Mouse (Mus musculus) kidney, embryonic 14.5 days (tissue): ENCODE data around the gene Fam171a1. TPM values are rescaled to one million over a fixed set of nuclear protein-coding genes. Genes with fewer than 3 reads are reported as not detected.
"Not testable (repeated sequence)": the region's sequence is repeated elsewhere in the genome, so short reads cannot be mapped to it uniquely, and the experiment has no call there.

ENCODE experiments used
- ATAC-seq: fragments of 200-750 bp; cut with Nextera tagmentation; 2 replicates; pipeline ENCODE4 v1.8.0; 2017; ENCODE audit warnings: moderate number of reproducible peaks, mild to moderate bottlenecking, moderate TSS enrichment, moderate library complexity; ENCODE audit not compliant: low FRiP score, low TSS enrichment
- H3K27ac ChIP-seq: fragments of 300-500 bp; sonication (generic); 2 replicates; pipeline ENCODE4 v1.5.1; 2014; ENCODE audit warnings: low read depth, mild to moderate bottlenecking, low read length, moderate library complexity, mixed read lengths
- H3K27me3 ChIP-seq: fragments of 300-500 bp; sonication (generic); 2 replicates; pipeline ENCODE4 v1.6.1; 2014; ENCODE audit warnings: mild to moderate bottlenecking, low read length; ENCODE audit not compliant: control insufficient read depth, insufficient read depth
- H3K36me3 ChIP-seq: fragments of 300-500 bp; sonication (generic); 2 replicates; pipeline ENCODE4 v1.6.1; 2014; ENCODE audit warnings: low read length, mixed read lengths; ENCODE audit not compliant: control insufficient read depth, insufficient read depth
- H3K4me1 ChIP-seq: fragments of 300-500 bp; sonication (generic); 2 replicates; pipeline ENCODE4 v1.6.1; 2014; ENCODE audit warnings: low read length, mixed read lengths; ENCODE audit not compliant: control insufficient read depth, insufficient read depth
- H3K4me2 ChIP-seq: fragments of 300-500 bp; sonication (generic); replicated peaks from 2 replicates; pipeline ENCODE4 v1.6.1; 2014; ENCODE audit warnings: low read depth, mild to moderate bottlenecking, low read length
- H3K4me3 ChIP-seq: fragments of 300-500 bp; sonication (generic); 2 replicates; pipeline ENCODE4 v1.5.1; 2014; ENCODE audit warnings: mild to moderate bottlenecking, low read length
- H3K9ac ChIP-seq: fragments of 300-500 bp; sonication (generic); 2 replicates; pipeline ENCODE4 v1.6.1; 2014; ENCODE audit warnings: low read depth, mild to moderate bottlenecking, low read length, moderate library complexity
- H3K9me3 ChIP-seq: fragments of 300-500 bp; sonication (generic); 2 replicates; pipeline ENCODE4 v1.6.1; 2016; ENCODE audit warnings: low read length; ENCODE audit not compliant: control insufficient read depth
- WGBS: fragments of 180-500 bp; shearing (Covaris S2); extraction: QIAGEN DNeasy Blood & Tissue Kit; methylation state at CpG from one replicate; pipeline ENCODE4 v1.1.7; 2014; 5-methylcytosine and 5-hydroxymethylcytosine counted together
- polyA plus RNA-seq: library from polyadenylated mRNA; unstranded; fragments of >200 nt; fragmentation: Nextera tagmentation; extraction: Ambion mirVana; gene quantifications from 2 replicates; pipeline ENCODE4 v1.2.1, GENCODE M21; 2014

Gene Fam171a1
- polyA plus RNA-seq, 1 experiment from 2014 or later, result 55.7 TPM

DNA sequence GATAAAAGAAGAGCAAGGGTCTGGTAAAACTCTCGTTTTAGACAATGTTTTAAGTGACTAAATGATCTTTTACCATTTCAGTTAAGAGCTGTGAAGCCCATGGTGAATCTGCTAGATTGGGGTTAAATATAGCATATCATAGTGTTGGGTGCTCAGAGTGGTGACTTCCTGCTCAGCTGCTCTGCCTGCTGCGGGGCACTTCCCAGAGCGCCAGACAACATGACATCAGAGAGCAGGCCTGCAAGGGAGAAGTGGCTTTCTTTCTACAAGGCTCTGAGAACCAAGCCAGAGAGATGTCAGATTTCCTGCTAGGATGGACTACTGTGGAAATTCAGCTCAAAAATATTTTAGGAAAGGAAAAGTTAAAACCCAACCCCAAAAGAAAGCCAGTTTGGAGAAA, 57.8 kb downstream of the Fam171a1 start:
- no peak overlapping the region for H3K4me3 ChIP-seq
- no peak overlapping the region for H3K4me2 ChIP-seq
- no peaks in the 10 kb centered on the region for H3K36me3 ChIP-seq
- H3K27me3 ChIP-seq, result no peaks in the 10 kb centered on the region
- no peaks in the 10 kb centered on the region for H3K9me3 ChIP-seq
- H3K9ac ChIP-seq, result no peak overlapping the region
- 58% methylated on average over 3 of the region's 3 CpGs for WGBS
- H3K27ac ChIP-seq, result 0 out of 2 replicates have a peak overlapping the region, but pooled peaks have one; percentile 10
- ATAC-seq, result no peak
- H3K4me1 ChIP-seq, result no peaks in the 10 kb centered on the region; the same call in 1 of the 2 replicates

DNA sequence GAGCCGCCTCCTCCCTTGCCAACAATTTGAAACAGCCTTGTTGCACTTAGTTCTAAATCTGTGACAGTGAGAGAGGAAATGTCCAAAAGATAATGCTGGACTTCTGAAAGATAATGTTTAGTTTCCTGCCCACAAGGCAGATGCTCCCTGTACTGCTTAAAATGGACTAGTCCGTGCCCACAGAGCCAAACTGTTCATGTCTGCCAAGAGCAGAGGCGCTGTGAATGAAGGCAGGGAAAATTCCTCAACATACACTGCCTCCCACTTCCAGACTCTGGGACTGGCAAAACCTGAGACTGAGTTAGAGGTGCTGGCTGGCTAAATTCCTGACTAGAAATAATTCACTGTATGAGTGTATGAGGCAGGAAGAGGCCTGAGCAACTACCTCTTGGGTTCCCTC, 58.6 kb downstream of the Fam171a1 start:
- H3K9me3 ChIP-seq, result no peaks in the 10 kb centered on the region
- no peak for ATAC-seq
- no peak overlapping the region for H3K4me3 ChIP-seq
- H3K9ac ChIP-seq, result no peak overlapping the region
- no peaks in the 10 kb centered on the region for H3K27me3 ChIP-seq
- no peaks in the 10 kb centered on the region for H3K36me3 ChIP-seq
- H3K4me2 ChIP-seq, result no peak overlapping the region
- H3K4me1 ChIP-seq, result no peaks in the 10 kb centered on the region; the same call in 1 of the 2 replicates
- H3K27ac ChIP-seq, result no peak overlapping the region
- 81% methylated on average over 3 of the region's 3 CpGs for WGBS

DNA sequence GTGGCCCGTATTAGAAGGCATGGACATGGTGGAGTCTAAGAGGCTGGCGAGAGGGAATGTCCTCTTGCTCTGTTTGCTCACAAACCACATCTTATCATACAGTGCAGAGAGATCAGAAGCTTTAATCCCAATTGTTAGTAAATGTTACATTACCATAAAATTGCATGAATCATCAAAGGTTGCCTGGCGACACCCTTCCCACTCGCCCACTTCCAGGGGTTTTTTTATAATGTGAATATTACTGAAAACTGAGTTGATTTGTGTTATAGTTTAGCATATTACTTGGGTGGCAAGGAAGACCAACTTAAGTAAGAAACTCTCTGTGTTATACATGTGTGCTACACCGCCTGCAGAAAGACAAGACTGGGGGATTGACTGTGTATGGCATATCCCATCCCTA, 60.9 kb downstream of the Fam171a1 start:
- 96% methylated on average over 5 of the region's 5 CpGs for WGBS

DNA sequence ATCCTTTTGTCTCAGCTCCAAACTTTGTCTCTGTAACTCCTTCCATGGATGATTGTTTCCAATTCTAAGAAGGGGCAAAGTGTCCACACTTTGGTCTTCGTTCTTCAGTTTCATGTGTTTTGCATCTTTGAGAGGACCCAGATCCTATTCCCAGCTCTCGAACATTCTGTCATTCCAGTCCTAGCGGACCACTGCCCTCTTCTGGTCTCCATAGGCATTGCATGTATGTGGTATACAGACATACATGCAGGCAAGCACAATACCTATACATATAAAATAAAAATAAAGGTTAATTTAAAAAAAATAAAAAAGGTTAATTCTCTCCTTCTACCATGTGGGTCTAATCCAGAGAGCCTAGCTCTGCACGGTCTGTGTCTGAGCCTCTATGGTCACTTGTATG, 62.0 kb downstream of the Fam171a1 start:
- 0 out of 2 replicates have a peak, but pooled peaks have one; percentile 28 for ATAC-seq
- not testable (repeated sequence) for H3K4me1 ChIP-seq, H3K27me3 ChIP-seq, H3K9ac ChIP-seq, H3K27ac ChIP-seq, H3K4me2 ChIP-seq, H3K9me3 ChIP-seq, H3K4me3 ChIP-seq
- H3K36me3 ChIP-seq, result peaks cover 13% of the 10 kb centered on the region
- 92% methylated on average over 4 of the region's 4 CpGs for WGBS

More for the DNA sequence above, 60.9 kb downstream of the Fam171a1 start:
- Histone ChIP-seq H3K27ac (no peak overlapping the region), H3K27me3 (no peaks in the 10 kb centered on the region), H3K36me3 (peaks cover 13% of the 10 kb centered on the region), H3K4me3 (no peak overlapping the region), H3K9me3 (no peaks in the 10 kb centered on the region), H3K4me1 (no peaks in the 10 kb centered on the region; the same call in 1 of the 2 replicates), H3K9ac (no peak overlapping the region), H3K4me2 (no peak overlapping the region)
- no peak for ATAC-seq

DNA sequence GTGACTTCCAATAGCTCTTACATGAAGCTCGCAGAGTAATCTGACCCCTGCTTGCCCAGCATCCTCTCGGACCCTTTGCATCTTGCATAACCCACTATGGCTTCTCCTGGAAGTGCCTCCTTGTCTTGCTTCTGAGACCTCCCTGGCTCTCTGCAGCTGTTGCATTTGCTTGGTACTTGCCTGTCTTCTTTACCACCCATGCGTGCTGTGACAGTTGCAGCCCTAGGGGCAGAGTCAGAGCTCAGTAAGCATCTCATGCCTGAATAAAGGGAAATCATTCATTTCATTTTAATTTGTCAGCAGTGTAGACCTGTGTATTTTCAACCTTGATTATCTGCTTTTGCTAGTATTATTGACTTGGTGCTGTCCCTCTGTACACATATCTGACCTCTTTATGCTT, 62.7 kb downstream of the Fam171a1 start:
- Histone ChIP-seq H3K9ac (no peak overlapping the region), H3K36me3 (peaks cover 13% of the 10 kb centered on the region), H3K9me3 (no peaks in the 10 kb centered on the region), H3K4me1 (no peaks in the 10 kb centered on the region), H3K27ac (no peak overlapping the region), H3K27me3 (no peaks in the 10 kb centered on the region), H3K4me3 (no peak overlapping the region), H3K4me2 (no peak overlapping the region)
- 75% methylated on average over 3 of the region's 3 CpGs for WGBS
- no peak for ATAC-seq

DNA sequence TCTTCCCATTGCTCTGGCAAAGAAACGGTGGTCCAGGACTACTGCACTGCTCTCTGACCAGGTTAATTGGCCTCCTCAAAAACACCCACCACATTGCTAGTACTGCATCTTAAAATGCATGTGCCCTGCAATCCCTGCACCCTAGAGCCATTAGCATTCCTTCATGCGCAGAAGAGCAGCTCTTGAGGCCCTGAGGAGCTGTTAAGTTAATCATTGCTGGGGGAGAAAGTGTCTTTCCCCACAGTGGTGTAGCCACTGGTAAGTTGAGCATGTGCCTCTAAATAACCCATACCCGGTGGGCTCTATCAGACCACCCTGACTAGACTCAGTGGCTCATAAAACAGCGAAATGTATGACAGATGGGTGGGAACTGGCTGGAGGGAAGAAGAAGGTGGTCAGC, 66.5 kb downstream of the Fam171a1 start:
- H3K9me3 ChIP-seq, result no peaks in the 10 kb centered on the region
- no peak overlapping the region for H3K9ac ChIP-seq
- peaks cover 13% of the 10 kb centered on the region for H3K36me3 ChIP-seq
- H3K4me3 ChIP-seq, result no peak overlapping the region
- no peak overlapping the region for H3K27ac ChIP-seq
- ATAC-seq, result 0 out of 2 replicates have a peak, but pooled peaks have one; percentile 28
- WGBS, result 50% methylated on average over 4 of the region's 4 CpGs
- no peaks in the 10 kb centered on the region for H3K4me1 ChIP-seq
- no peak overlapping the region for H3K4me2 ChIP-seq
- H3K27me3 ChIP-seq, result no peaks in the 10 kb centered on the region

DNA sequence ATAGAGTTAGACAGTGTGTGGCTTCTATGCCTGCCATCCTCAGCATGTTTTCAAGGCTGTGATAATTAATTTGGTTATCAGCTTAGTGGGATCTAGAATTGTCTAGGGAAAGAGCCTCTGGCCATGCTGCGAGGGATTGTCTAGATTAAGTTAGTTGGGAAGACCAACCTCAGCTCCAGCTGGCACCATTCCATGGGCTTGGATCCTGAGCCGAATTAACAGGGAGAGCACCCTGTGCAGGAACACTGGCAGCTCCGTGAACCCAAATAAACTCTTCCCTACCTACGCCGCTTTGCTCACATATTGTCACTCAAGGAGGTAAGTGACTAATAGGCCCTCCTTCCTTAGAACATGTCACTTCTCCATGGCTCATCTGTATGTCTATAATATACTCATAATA, 69.6 kb downstream of the Fam171a1 start:
- no peak overlapping the region for H3K4me3 ChIP-seq
- H3K9me3 ChIP-seq, result no peaks in the 10 kb centered on the region
- ATAC-seq, result no peak
- H3K9ac ChIP-seq, result no peak overlapping the region
- no peak overlapping the region for H3K4me2 ChIP-seq
- 91% methylated on average over 5 of the region's 5 CpGs for WGBS
- H3K27ac ChIP-seq, result no peak overlapping the region
- no peaks in the 10 kb centered on the region for H3K4me1 ChIP-seq
- H3K27me3 ChIP-seq, result no peaks in the 10 kb centered on the region
- peaks cover 14% of the 10 kb centered on the region for H3K36me3 ChIP-seq

DNA sequence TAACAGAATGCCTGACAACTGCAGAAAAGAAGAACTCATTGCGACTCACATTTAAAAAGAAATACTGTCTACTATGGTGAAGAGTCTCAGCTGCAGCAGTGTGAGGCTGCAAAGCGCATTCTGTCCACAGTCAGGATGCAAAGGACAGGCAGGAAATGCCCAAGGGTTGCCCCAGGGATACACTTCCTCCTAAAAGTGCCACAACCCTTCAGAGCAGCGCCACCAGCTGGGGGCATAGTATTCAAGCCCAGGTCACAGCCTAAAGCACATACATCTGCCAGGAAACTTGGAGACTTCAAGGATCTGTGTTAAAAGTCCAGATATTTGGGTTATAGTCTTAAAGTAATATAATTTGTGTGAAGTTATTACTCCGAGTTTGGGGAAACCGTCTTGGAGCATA, 71.3 kb downstream of the Fam171a1 start:
- peaks cover 13% of the 10 kb centered on the region for H3K36me3 ChIP-seq
- WGBS, result 76% methylated on average over 5 of the region's 5 CpGs
- no peak overlapping the region for H3K9ac ChIP-seq
- H3K9me3 ChIP-seq, result no peaks in the 10 kb centered on the region
- no peaks in the 10 kb centered on the region for H3K27me3 ChIP-seq
- H3K27ac ChIP-seq, result no peak overlapping the region
- no peaks in the 10 kb centered on the region for H3K4me1 ChIP-seq
- no peak overlapping the region for H3K4me3 ChIP-seq
- ATAC-seq, result no peak; the same call in 1 of the 2 replicates
- H3K4me2 ChIP-seq, result no peak overlapping the region

DNA sequence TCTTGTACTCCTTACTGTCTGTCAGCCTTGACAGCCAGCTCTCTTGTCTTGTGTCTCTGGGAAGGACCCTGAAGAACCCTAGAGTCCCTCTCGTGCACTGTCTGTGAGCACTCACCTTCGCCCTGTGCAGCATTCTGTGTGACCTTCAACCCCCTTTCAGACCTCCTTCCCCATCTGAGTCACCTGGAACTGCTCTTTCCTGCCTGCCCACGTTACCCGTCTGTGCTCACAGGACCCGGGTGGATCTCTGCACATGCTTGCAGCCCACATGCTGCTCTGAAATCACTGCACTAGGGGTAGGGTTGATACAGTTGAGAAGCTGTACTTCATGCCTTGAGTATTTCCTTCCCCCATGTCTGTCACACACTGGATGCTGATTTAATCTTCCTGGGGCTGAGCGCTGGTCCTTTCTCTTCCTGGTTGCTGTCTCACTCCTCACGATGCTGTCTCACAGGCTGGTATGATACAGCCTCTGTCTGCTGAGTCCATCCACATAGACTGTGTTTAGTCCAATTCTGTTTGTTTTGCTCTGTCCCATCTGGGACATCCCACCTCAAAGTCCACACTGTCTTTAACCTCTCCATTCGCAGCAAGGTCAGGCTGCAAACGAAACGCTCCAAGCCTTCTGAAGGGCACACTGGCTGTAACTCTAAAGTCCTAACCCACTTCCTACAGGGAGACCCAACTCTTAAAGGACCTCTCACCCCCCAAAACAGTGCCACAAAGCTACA, 74.9 kb downstream of the Fam171a1 start:
- WGBS, result 90% methylated on average over 10 of the region's 10 CpGs
- ATAC-seq, result no peak

More for the DNA sequence above, 74.9 kb downstream of the Fam171a1 start:
- Histone ChIP-seq H3K9me3 (no peaks in the 10 kb centered on the region), H3K27me3 (no peaks in the 10 kb centered on the region), H3K4me3 (no peak overlapping the region), H3K36me3 (peaks cover 24% of the 10 kb centered on the region), H3K4me2 (no peak overlapping the region), H3K9ac (no peak overlapping the region), H3K4me1 (no peaks in the 10 kb centered on the region), H3K27ac (no peak overlapping the region)
